Mouse (Mus musculus) bone marrow macrophage, adult 2 months (primary cell): ENCODE measurements around the gene Ugdh. TPM values are rescaled to one million over a fixed set of nuclear protein-coding genes. Genes with fewer than 3 reads are reported as not detected.
A peak's percentile ranks its signal among the peaks of the same experiment; 100 is the strongest.

Experiments
- H3K27ac ChIP-seq: 2 replicates; pipeline ENCODE4 v1.5.1; 2012; ENCODE audit warnings: low read depth, low read length; ENCODE audit not compliant: insufficient read depth
- H3K4me1 ChIP-seq: 2 replicates; pipeline ENCODE4 v1.6.1; 2012; ENCODE audit warnings: low read length; ENCODE audit not compliant: control insufficient read depth, insufficient read depth
- H3K4me3 ChIP-seq: 2 replicates; pipeline ENCODE4 v1.5.1; 2012; ENCODE audit warnings: mild to moderate bottlenecking, low read length, moderate library complexity; ENCODE audit not compliant: insufficient read depth
- CTCF ChIP-seq: IDR thresholded peaks from 2 replicates; pipeline ENCODE4 v1.5.1; 2012; ENCODE audit warnings: low read depth, mild to moderate bottlenecking, low read length, moderate library complexity
- POLR2A ChIP-seq: IDR thresholded peaks from 2 replicates; pipeline ENCODE4 v1.6.1; 2012; ENCODE audit warnings: mild to moderate bottlenecking, low read depth, low read length, borderline replicate concordance
- polyA plus RNA-seq: library from polyadenylated mRNA; stranded (reverse); fragments of >200 nt; gene quantifications from 2 replicates; pipeline ENCODE4 v1.2.4, GENCODE M21; 2012; ENCODE audit not compliant: missing spikeins, insufficient read depth, insufficient read length

Ugdh gene
- polyA plus RNA-seq, 1 experiment: 52.7 TPM

GRCm38 (mm10) chr5:65434471-65435362 lies 1.0 kb downstream of the Ugdh start:
- TF ChIP-seq POLR2A (no peak), CTCF (no peak)
- peaks cover 9% of the 10 kb centered on the region for H3K4me1 ChIP-seq
- H3K4me3 ChIP-seq: peak overlapping the region; percentile 89
- no peak overlapping the region for H3K27ac ChIP-seq

- H3K4me1 ChIP-seq: peaks cover 19% of the 10 kb centered on the region
- no peak overlapping the region for H3K4me3 ChIP-seq
- no peak overlapping the region for H3K27ac ChIP-seq
- TF ChIP-seq POLR2A (no peak), CTCF (no peak)
Measured at GRCm38 (mm10) chr5:65429441-65429840, 6.3 kb downstream of the Ugdh start.

- peaks cover 17% of the 10 kb centered on the region for H3K4me1 ChIP-seq
- no peak overlapping the region for H3K27ac ChIP-seq
- no peak overlapping the region for H3K4me3 ChIP-seq
- no peak for TF ChIP-seq POLR2A
- TF ChIP-seq CTCF: no peak
Measured at GRCm38 (mm10) chr5:65428321-65428720, 7.4 kb downstream of the Ugdh start.

GRCm38 (mm10) chr5:65425251-65425650 lies 10.5 kb downstream of the Ugdh start:
- Histone ChIP-seq H3K4me3 (no peak overlapping the region), H3K27ac (no peak overlapping the region), H3K4me1 (peaks cover 17% of the 10 kb centered on the region)
- no peak for TF ChIP-seq CTCF
- no peak for TF ChIP-seq POLR2A

GRCm38 (mm10) chr5:65424215-65424614 lies 11.5 kb downstream of the Ugdh start:
- Histone ChIP-seq H3K4me1 (peaks cover 14% of the 10 kb centered on the region), H3K27ac (no peak overlapping the region), H3K4me3 (no peak overlapping the region)
- TF ChIP-seq CTCF (no peak), POLR2A (no peak)

GRCm38 (mm10) chr5:65422803-65423202 lies 12.9 kb downstream of the Ugdh start:
- H3K4me1 ChIP-seq: peaks cover 5% of the 10 kb centered on the region
- no peak overlapping the region for H3K4me3 ChIP-seq
- no peak overlapping the region for H3K27ac ChIP-seq
- TF ChIP-seq CTCF (no peak), POLR2A (no peak)

GRCm38 (mm10) chr5:65420822-65421221 lies 14.9 kb downstream of the Ugdh start:
- TF ChIP-seq POLR2A: no peak
- TF ChIP-seq CTCF: no peak

GRCm38 (mm10) chr5:65419136-65419535 lies 16.6 kb downstream of the Ugdh start:
- H3K4me1 ChIP-seq: no peaks in the 10 kb centered on the region
- TF ChIP-seq POLR2A (no peak), CTCF (no peak)
- no peak overlapping the region for H3K4me3 ChIP-seq
- no peak overlapping the region for H3K27ac ChIP-seq

More at GRCm38 (mm10) chr5:65420822-65421221, 14.9 kb downstream of the Ugdh start:
- Histone ChIP-seq H3K4me1 (peaks cover 3% of the 10 kb centered on the region), H3K4me3 (no peak overlapping the region), H3K27ac (no peak overlapping the region)

GRCm38 (mm10) chr5:65415653-65416458 lies 19.9 kb downstream of the Ugdh start:
- H3K4me3 ChIP-seq: no peak overlapping the region
- H3K4me1 ChIP-seq: no peaks in the 10 kb centered on the region
- TF ChIP-seq CTCF: no peak
- no peak overlapping the region for H3K27ac ChIP-seq

GRCm38 (mm10) chr5:65407989-65408388 lies 27.8 kb downstream of the Ugdh start:
- Histone ChIP-seq H3K4me3 (no peak overlapping the region), H3K27ac (no peak overlapping the region), H3K4me1 (no peaks in the 10 kb centered on the region)
- TF ChIP-seq POLR2A (no peak), CTCF (no peak)
